Mouse (Mus musculus) heart, postnatal 36 days (tissue): ENCODE results near the gene Il23a. TPM values are rescaled to one million over a fixed set of nuclear protein-coding genes. Genes with fewer than 3 reads are reported as not detected.
A peak's percentile ranks its signal among the peaks of the same experiment; 100 is the strongest.
"Not testable (repeated sequence)": the region's sequence is repeated elsewhere in the genome, so short reads cannot be mapped to it uniquely, and the experiment has no call there.

Source experiments
- DNase-seq, 2 experiments: peaks; one replicate each; pipeline ENCODE4 v3.0.0; 2021 to 2022
- intact Hi-C: fragments of 180-260 bp; cut with DNase I; formaldehyde crosslinking; loops from one replicate; pipeline ENCODE4 v1.15.1; 2025
- total RNA-seq, 2 experiments: library from RNA; stranded (reverse); gene quantifications; 2 replicates each; pipeline ENCODE4 v1.2.3; 2021

The Il23a gene
- not detected for total RNA-seq

GRCm38 (mm10) chr10:128298702-128299171 is at the start of gene Il23a:
Il23a (minus strand) TSS chr10:128298752.
- no peak for DNase-seq
- intact Hi-C loops = no loop called here

- DNase-seq = no peak
- intact Hi-C loops = no loop called here
Measured at GRCm38 (mm10) chr10:128347541-128347940, 49.0 kb upstream of the Il23a start.

GRCm38 (mm10) chr10:128344568-128345275 is 46.2 kb upstream of the Il23a start:
- intact Hi-C loops = no loop called here
- peak; percentile 73 to 78 for DNase-seq

GRCm38 (mm10) chr10:128343436-128343835 is 44.9 kb upstream of the Il23a start:
- no peak for DNase-seq
- intact Hi-C loops = no loop called here

- DNase-seq = no peak
- intact Hi-C loops = no loop called here
Measured at GRCm38 (mm10) chr10:128340257-128340656, 41.7 kb upstream of the Il23a start.

GRCm38 (mm10) chr10:128338948-128339347 is 40.4 kb upstream of the Il23a start:
- intact Hi-C loops = loop anchor here (5.0 kb wide), 1 partner anchor 38 kb away; the partner anchor contains the start of gene Ankrd52
- no peak for DNase-seq

- intact Hi-C loops = loop anchor here (5.0 kb wide), 1 partner anchor 39 kb away; the partner anchor contains the start of gene Ankrd52
- DNase-seq = no peak
Measured at GRCm38 (mm10) chr10:128338415-128338814, 39.9 kb upstream of the Il23a start.

GRCm38 (mm10) chr10:128337306-128338181 is 39.0 kb upstream of the Il23a start, which contains the start of gene Cs:
Cs (plus strand) TSS chr10:128337734.
- peak; percentile 97 for DNase-seq
- intact Hi-C loops = loop anchor here (1.0 to 5.0 kb wide), 4 partner anchors 21 to 120 kb away; partner anchors contain the start of genes Ankrd52 and Pan2

- intact Hi-C loops = loop anchor here (2.0 to 5.0 kb wide), 2 partner anchors 22 to 41 kb away; partner anchors contain the start of gene Ankrd52
- no peak for DNase-seq
Measured at GRCm38 (mm10) chr10:128336597-128336996, 38.0 kb upstream of the Il23a start.

GRCm38 (mm10) chr10:128336195-128336594 is 37.6 kb upstream of the Il23a start:
- no peak for DNase-seq
- intact Hi-C loops = loop anchor here (2.0 to 5.0 kb wide), 2 partner anchors 23 to 41 kb away; partner anchors contain the start of gene Ankrd52

- intact Hi-C loops = loop anchor here (2.0 to 5.0 kb wide), 3 partner anchors 42 to 119 kb away; partner anchors contain the start of genes Ankrd52, Nabp2 and Rnf41
- DNase-seq = peak; percentile 80 to 86
Measured at GRCm38 (mm10) chr10:128335582-128335981, 37.0 kb upstream of the Il23a start.

GRCm38 (mm10) chr10:128332358-128333249 is 34.1 kb upstream of the Il23a start:
- DNase-seq, intact Hi-C loops: not testable (repeated sequence)

- intact Hi-C loops = no loop called here
Measured at GRCm38 (mm10) chr10:128327610-128328009, 29.1 kb upstream of the Il23a start.

GRCm38 (mm10) chr10:128326825-128327224 is 28.3 kb upstream of the Il23a start:
- DNase-seq = no peak
- intact Hi-C loops = no loop called here

More at GRCm38 (mm10) chr10:128327610-128328009, 29.1 kb upstream of the Il23a start:
- no peak for DNase-seq

- intact Hi-C loops = no loop called here
Measured at GRCm38 (mm10) chr10:128323516-128323915, 25.0 kb upstream of the Il23a start.

GRCm38 (mm10) chr10:128322141-128323108 is 23.9 kb upstream of the Il23a start, which contains the start of gene Cnpy2:
Cnpy2 (plus strand) TSS chr10:128322459.
- peak; percentile 81 to 89 for DNase-seq
- intact Hi-C loops = no loop called here

More at GRCm38 (mm10) chr10:128323516-128323915, 25.0 kb upstream of the Il23a start:
- DNase-seq = no peak

GRCm38 (mm10) chr10:128321641-128322040 is 23.1 kb upstream of the Il23a start:
- intact Hi-C loops = no loop called here

GRCm38 (mm10) chr10:128315578-128315977 is 17.0 kb upstream of the Il23a start:
- DNase-seq = no peak
- intact Hi-C loops = no loop called here

More at GRCm38 (mm10) chr10:128321641-128322040, 23.1 kb upstream of the Il23a start:
- no peak for DNase-seq
